ENCODE assay signal across 37 mouse cellular contexts in genomic region chr13:55832602-55833001, GRCm38 (mm10). TPM values are rescaled to one million over a fixed set of nuclear protein-coding genes. Genes with fewer than 3 reads are reported as not detected.
DNase-seq lines count a peak whose midpoint lies in the region; ATAC-seq and TF ChIP-seq lines count a peak whose summit lies in the region.
"Had no signal": no experiment of that assay in that cellular context is flagged by ENCODE, and none has a peak within 500 bp of the region (broad histone marks: within the 10 kb centered on the region; RNA-seq: fewer than 3 reads in every experiment).

No protein-coding gene starts in this region.

- no peak overlapping the region for H3K9ac ChIP-seq in midbrain, postnatal 0 days (replicated peaks; ENCODE audit: low read length, poor library complexity, severe bottlenecking)
- no peak overlapping the region for H3K9ac ChIP-seq in midbrain, embryonic 15.5 days
- no peak overlapping the region for H3K9ac ChIP-seq in embryonic facial prominence, embryonic 14.5 days (ENCODE audit: low read depth, low read length)
- peak overlapping the region; percentile 94; the same call in 1 of the 2 replicates for H3K9ac ChIP-seq in limb, embryonic 13.5 days
- H3K9ac ChIP-seq in stomach, postnatal 0 days (ENCODE audit: low read length), result peak overlapping the region; percentile 98
- H3K9ac ChIP-seq in forebrain, embryonic 13.5 days, result no peak overlapping the region
- H3K9ac ChIP-seq: hindbrain, embryonic 13.5 days; lung, embryonic 15.5 days; midbrain, embryonic 12.5 days had no signal

- no peak overlapping the region for H3K4me2 ChIP-seq in midbrain, postnatal 0 days (ENCODE audit: low read depth, low read length, poor library complexity, severe bottlenecking)
- no peak overlapping the region for H3K4me2 ChIP-seq in midbrain, embryonic 15.5 days
- peak overlapping the region; percentile 57 for H3K4me2 ChIP-seq in embryonic facial prominence, embryonic 14.5 days (ENCODE audit: low read depth, low read length)
- peak overlapping the region; percentile 71 for H3K4me2 ChIP-seq in limb, embryonic 13.5 days (replicated peaks)
- peak overlapping the region; percentile 81 for H3K4me2 ChIP-seq in stomach, postnatal 0 days (replicated peaks; ENCODE audit: low read depth)
- H3K4me2 ChIP-seq in forebrain, embryonic 13.5 days, result no peak overlapping the region
- H3K4me2 ChIP-seq: hindbrain, embryonic 13.5 days; liver, embryonic 11.5 days; lung, embryonic 15.5 days; midbrain, embryonic 12.5 days had no signal

- no peaks in the 10 kb centered on the region for H3K9me3 ChIP-seq in midbrain, postnatal 0 days (ENCODE audit: low read length)
- no peaks in the 10 kb centered on the region for H3K9me3 ChIP-seq in midbrain, embryonic 15.5 days
- no peaks in the 10 kb centered on the region for H3K9me3 ChIP-seq in embryonic facial prominence, embryonic 14.5 days (ENCODE audit: control insufficient read depth, low read length)
- no peaks in the 10 kb centered on the region for H3K9me3 ChIP-seq in limb, embryonic 13.5 days
- no peaks in the 10 kb centered on the region for H3K9me3 ChIP-seq in stomach, postnatal 0 days (ENCODE audit: control insufficient read depth, low read length)
- H3K9me3 ChIP-seq in forebrain, embryonic 13.5 days (replicated peaks), result no peaks in the 10 kb centered on the region
- H3K9me3 ChIP-seq: forebrain, embryonic 10.5 days; heart, embryonic 10.5 days; hindbrain, embryonic 13.5 days; lung, embryonic 15.5 days; midbrain, embryonic 12.5 days had no signal

- no peak for TF ChIP-seq EP300 in stomach, postnatal 0 days (optimal IDR thresholded peaks at IDR 0.05)

- peaks cover 86% of the 10 kb centered on the region for H3K27me3 ChIP-seq in midbrain, postnatal 0 days (ENCODE audit: insufficient read depth, low read length)
- H3K27me3 ChIP-seq in midbrain, embryonic 15.5 days (replicated peaks), result peaks cover 91% of the 10 kb centered on the region
- H3K27me3 ChIP-seq in embryonic facial prominence, embryonic 14.5 days (replicated peaks; ENCODE audit: control insufficient read depth, insufficient read depth, low read length), result peaks cover 97% of the 10 kb centered on the region
- peaks cover 91% of the 10 kb centered on the region for H3K27me3 ChIP-seq in limb, embryonic 13.5 days
- 0 out of 2 replicates have a peak, but pooled peaks cover 3% of the 10 kb centered on the region for H3K27me3 ChIP-seq in stomach, postnatal 0 days (ENCODE audit: control insufficient read depth, insufficient read depth, low read length)
- peaks cover 100% of the 10 kb centered on the region for H3K27me3 ChIP-seq in forebrain, embryonic 13.5 days

- WGBS in midbrain, postnatal 0 days, result 35% methylated on average over 1 of the region's 1 CpGs
- 39% methylated on average over 1 of the region's 1 CpGs for WGBS in midbrain, embryonic 15.5 days
- WGBS in embryonic facial prominence, embryonic 14.5 days, result 40% methylated on average over 1 of the region's 1 CpGs
- WGBS in limb, embryonic 13.5 days, result 58% methylated on average over 1 of the region's 1 CpGs
- WGBS in stomach, postnatal 0 days, result 59% methylated on average over 1 of the region's 1 CpGs
- WGBS in forebrain, embryonic 13.5 days, result 23% methylated on average over 1 of the region's 1 CpGs

- H3K4me1 ChIP-seq in midbrain, postnatal 0 days (ENCODE audit: insufficient read depth, low read length), result no peaks in the 10 kb centered on the region; the same call in 1 of the 2 replicates
- peaks cover 21% of the 10 kb centered on the region for H3K4me1 ChIP-seq in midbrain, embryonic 15.5 days
- H3K4me1 ChIP-seq in embryonic facial prominence, embryonic 14.5 days (ENCODE audit: control insufficient read depth, insufficient read depth, low read length), result no peaks in the 10 kb centered on the region
- H3K4me1 ChIP-seq in limb, embryonic 13.5 days, result peaks cover 41% of the 10 kb centered on the region
- H3K4me1 ChIP-seq in stomach, postnatal 0 days (replicated peaks; ENCODE audit: control insufficient read depth, insufficient read depth), result 0 out of 2 replicates have a peak, but pooled peaks cover 3% of the 10 kb centered on the region
- peaks cover 27% of the 10 kb centered on the region for H3K4me1 ChIP-seq in forebrain, embryonic 13.5 days

- H3K36me3 ChIP-seq in midbrain, postnatal 0 days (ENCODE audit: insufficient read depth, low read length), result no peaks in the 10 kb centered on the region
- H3K36me3 ChIP-seq in midbrain, embryonic 15.5 days (replicated peaks), result no peaks in the 10 kb centered on the region
- H3K36me3 ChIP-seq in embryonic facial prominence, embryonic 14.5 days (ENCODE audit: control insufficient read depth, insufficient read depth, low read length), result no peaks in the 10 kb centered on the region
- no peaks in the 10 kb centered on the region for H3K36me3 ChIP-seq in limb, embryonic 13.5 days
- H3K36me3 ChIP-seq in stomach, postnatal 0 days (ENCODE audit: control insufficient read depth, insufficient read depth, low read length), result peaks cover 2% of the 10 kb centered on the region
- no peaks in the 10 kb centered on the region for H3K36me3 ChIP-seq in forebrain, embryonic 13.5 days (ENCODE audit: poor library complexity, severe bottlenecking)
- H3K36me3 ChIP-seq: forebrain, embryonic 10.5 days; heart, embryonic 10.5 days; hindbrain, embryonic 13.5 days; lung, embryonic 15.5 days; midbrain, embryonic 12.5 days had no signal

- TF ChIP-seq CTCF in midbrain, postnatal 0 days (IDR thresholded peaks at IDR 0.05), result peak; percentile 17; the same call in 1 of the 2 replicates
- peak; percentile 58 for TF ChIP-seq CTCF in stomach, postnatal 0 days (IDR thresholded peaks at IDR 0.05; ENCODE audit: low read depth)

- DNase-seq in midbrain, postnatal 0 days (ENCODE audit: low spot score), result no peak
- no peak for DNase-seq in embryonic facial prominence, embryonic 14.5 days (ENCODE audit: low spot score)
- DNase-seq in stomach, postnatal 0 days (ENCODE audit: low spot score), result no peak
- DNase-seq in cerebellum, postnatal 4 days (ENCODE audit: low spot score in 2 of 2), result no peak
- no peak for DNase-seq in gastrocnemius, postnatal 25 days
- DNase-seq: adrenal gland, adult 2 months; adrenal gland, postnatal 36 days; B cell, adult 2 months; cerebellum, adult 2 months; cerebellum, postnatal 14 days; embryo, embryonic 11 days; gastrocnemius, postnatal 10 days; heart, adult 11 months; heart, postnatal 4 days; kidney, adult 11 months; kidney, postnatal 14 days; lung, postnatal 36 days; right cerebral cortex, adult 18-20 months; right cerebral cortex, postnatal 4 days; thymus, postnatal 14 days had no signal

- no peak overlapping the region for H3K4me3 ChIP-seq in midbrain, postnatal 0 days (ENCODE audit: low read depth, low read length)
- no peak overlapping the region for H3K4me3 ChIP-seq in midbrain, embryonic 15.5 days
- H3K4me3 ChIP-seq in embryonic facial prominence, embryonic 14.5 days (ENCODE audit: low read depth, low read length), result peak overlapping the region; percentile 1; the same call in 1 of the 2 replicates
- H3K4me3 ChIP-seq in limb, embryonic 13.5 days, result peak overlapping the region; percentile 67
- peak overlapping the region; percentile 87 for H3K4me3 ChIP-seq in stomach, postnatal 0 days (ENCODE audit: low read depth, low read length)
- no peak overlapping the region for H3K4me3 ChIP-seq in forebrain, embryonic 13.5 days
- H3K4me3 ChIP-seq: forebrain, embryonic 10.5 days; heart, embryonic 10.5 days; hindbrain, embryonic 13.5 days; left cerebral cortex, adult 2 months; lung, embryonic 15.5 days had no signal

- no peak overlapping the region for H3K27ac ChIP-seq in midbrain, postnatal 0 days (ENCODE audit: low read depth, low read length)
- no peak overlapping the region for H3K27ac ChIP-seq in midbrain, embryonic 15.5 days
- H3K27ac ChIP-seq in embryonic facial prominence, embryonic 14.5 days (replicated peaks; ENCODE audit: low read depth, low read length), result no peak overlapping the region
- peak overlapping the region; percentile 95 for H3K27ac ChIP-seq in limb, embryonic 13.5 days
- H3K27ac ChIP-seq in stomach, postnatal 0 days (replicated peaks), result peak overlapping the region; percentile 98
- H3K27ac ChIP-seq in forebrain, embryonic 13.5 days, result no peak overlapping the region
- H3K27ac ChIP-seq: forebrain, embryonic 10.5 days; heart, embryonic 10.5 days; hindbrain, embryonic 13.5 days; left cerebral cortex, adult 2 months; lung, embryonic 15.5 days; midbrain, embryonic 12.5 days had no signal

- no peak for ATAC-seq in midbrain, postnatal 0 days (ENCODE audit: low FRiP score)
- ATAC-seq in midbrain, embryonic 15.5 days (replicated peaks), result no peak
- ATAC-seq in embryonic facial prominence, embryonic 14.5 days (ENCODE audit: low read depth), result no peak
- ATAC-seq in limb, embryonic 13.5 days (ENCODE audit: low FRiP score, low read depth), result no peak
- ATAC-seq in stomach, postnatal 0 days (ENCODE audit: low FRiP score, low TSS enrichment), result no peak
- ATAC-seq in forebrain, embryonic 13.5 days, result no peak

RNA-seq across cellular contexts. Expression of gene Pitx1, which starts 3.4 kb away (rescaled TPM):
- total RNA-seq in midbrain, postnatal 0 days (2014; rRNA removed), result 1.9 and 3.3 TPM in 2 replicates
- polyA plus RNA-seq in midbrain, postnatal 0 days (2015; fragmentation: Nextera tagmentation; extraction: Ambion mirVana), result 2.2 and 2.7 TPM in 2 replicates
- polyA plus RNA-seq in midbrain, embryonic 15.5 days (2015; fragmentation: Nextera tagmentation; extraction: Ambion mirVana), result 2.9 and 3.7 TPM in 2 replicates
- 39.7 and 44.9 TPM in 2 replicates for polyA plus RNA-seq in embryonic facial prominence, embryonic 14.5 days (2014; fragmentation: Nextera tagmentation; extraction: Ambion mirVana)
- 88.9 and 109 TPM in 2 replicates for polyA plus RNA-seq in limb, embryonic 13.5 days (2015; fragmentation: Nextera tagmentation; extraction: Ambion mirVana)
- polyA plus RNA-seq in stomach, postnatal 0 days (2015; fragmentation: Nextera tagmentation; extraction: Ambion mirVana), result 193 and 214 TPM in 2 replicates
- not detected in 2 replicates for polyA plus RNA-seq in forebrain, embryonic 13.5 days (2015; fragmentation: Nextera tagmentation; extraction: Ambion mirVana)
- total RNA-seq in gastrocnemius, postnatal 25 days (2021), result under 1 TPM; 0.46 to 0.70 TPM
- total RNA-seq: adrenal gland, adult 2 months; adrenal gland, postnatal 36 days; heart, postnatal 4 days; layer of hippocampus, postnatal 14 days; left cerebral cortex, adult 2 months; left cerebral cortex, postnatal 36 days; megakaryocyte, adult 5-6 weeks; neutrophil, adult 5-6 weeks had no signal
- polyA plus RNA-seq: adrenal gland, adult 2 months; spleen, adult 2 months had no signal

RNA-seq across cellular contexts. Expression of gene Catsper3, which starts 48.2 kb away (rescaled TPM):
- total RNA-seq in midbrain, postnatal 0 days (2014; rRNA removed), result not detected in 2 replicates
- polyA plus RNA-seq in midbrain, postnatal 0 days (2015; fragmentation: Nextera tagmentation; extraction: Ambion mirVana), result 0.29 and 0.30 TPM in 2 replicates
- 0.13 and 0.17 TPM in 2 replicates for polyA plus RNA-seq in midbrain, embryonic 15.5 days (2015; fragmentation: Nextera tagmentation; extraction: Ambion mirVana)
- not detected in 2 replicates for polyA plus RNA-seq in embryonic facial prominence, embryonic 14.5 days (2014; fragmentation: Nextera tagmentation; extraction: Ambion mirVana)
- 0.14 TPM in 1 of 2 replicates, not detected in the other for polyA plus RNA-seq in limb, embryonic 13.5 days (2015; fragmentation: Nextera tagmentation; extraction: Ambion mirVana)
- 0.07 and 0.13 TPM in 2 replicates for polyA plus RNA-seq in stomach, postnatal 0 days (2015; fragmentation: Nextera tagmentation; extraction: Ambion mirVana)
- polyA plus RNA-seq in forebrain, embryonic 13.5 days (2015; fragmentation: Nextera tagmentation; extraction: Ambion mirVana), result 0.17 TPM in 1 of 2 replicates, not detected in the other
- total RNA-seq in gastrocnemius, postnatal 25 days (2021), result not detected
- total RNA-seq: megakaryocyte, adult 5-6 weeks; neutrophil, adult 5-6 weeks had no signal
- polyA plus RNA-seq: hindbrain, embryonic 13.5 days; liver, embryonic 11.5 days; liver, embryonic 16.5 days; lung, embryonic 15.5 days; neural tube, embryonic 11.5 days had no signal

Comparison
In these comparisons a context has a peak if more than half of its experiments do, and no peak if none do; other contexts are left out.
1. H3K27ac ChIP-seq: peak in limb, embryonic 13.5 days (single experiment) and stomach, postnatal 0 days (single experiment); none in midbrain, postnatal 0 days (single experiment), midbrain, embryonic 15.5 days (single experiment), embryonic facial prominence, embryonic 14.5 days (single experiment) and forebrain, embryonic 13.5 days (single experiment).
2. H3K4me2 ChIP-seq: peak in embryonic facial prominence, embryonic 14.5 days (single experiment), limb, embryonic 13.5 days (single experiment) and stomach, postnatal 0 days (single experiment); none in midbrain, postnatal 0 days (single experiment), midbrain, embryonic 15.5 days (single experiment) and forebrain, embryonic 13.5 days (single experiment).
3. H3K4me3 ChIP-seq: peak in embryonic facial prominence, embryonic 14.5 days (single experiment), limb, embryonic 13.5 days (single experiment) and stomach, postnatal 0 days (single experiment); none in midbrain, postnatal 0 days (single experiment), midbrain, embryonic 15.5 days (single experiment) and forebrain, embryonic 13.5 days (single experiment).
4. H3K9ac ChIP-seq: peak in limb, embryonic 13.5 days (single experiment) and stomach, postnatal 0 days (single experiment); none in midbrain, postnatal 0 days (single experiment), midbrain, embryonic 15.5 days (single experiment), embryonic facial prominence, embryonic 14.5 days (single experiment) and forebrain, embryonic 13.5 days (single experiment).